Mouse (Mus musculus) layer of hippocampus, postnatal 25 days (tissue): ENCODE measurements at regions not wholly inside any gene's neighbourhood (a gene's known extent, or its start where the extent isn't known, plus 50 kb on each side); places are given as distances from the start of the nearest gene placed in this dataset.

Experiments used
- DNase-seq, 2 experiments: peaks; one replicate each; pipeline ENCODE4 v3.0.0; 2022; ENCODE audit warnings: mixed read lengths in 2 of 2, low spot score in 1 of 2; ENCODE audit errors: extremely low spot score in 1 of 2

- DNase-seq: no peak
Measured at GRCm38 (mm10) chr12:118439626-118440025, 138.4 kb upstream of the Sp4 start.

- no peak for DNase-seq
Measured at GRCm38 (mm10) chr12:118438882-118439281, 137.6 kb upstream of the Sp4 start.

- no peak for DNase-seq
Measured at GRCm38 (mm10) chr12:118432703-118433102, 131.5 kb upstream of the Sp4 start.

- no peak for DNase-seq
Measured at GRCm38 (mm10) chr12:118428384-118428783, 127.1 kb upstream of the Sp4 start.

DNA sequence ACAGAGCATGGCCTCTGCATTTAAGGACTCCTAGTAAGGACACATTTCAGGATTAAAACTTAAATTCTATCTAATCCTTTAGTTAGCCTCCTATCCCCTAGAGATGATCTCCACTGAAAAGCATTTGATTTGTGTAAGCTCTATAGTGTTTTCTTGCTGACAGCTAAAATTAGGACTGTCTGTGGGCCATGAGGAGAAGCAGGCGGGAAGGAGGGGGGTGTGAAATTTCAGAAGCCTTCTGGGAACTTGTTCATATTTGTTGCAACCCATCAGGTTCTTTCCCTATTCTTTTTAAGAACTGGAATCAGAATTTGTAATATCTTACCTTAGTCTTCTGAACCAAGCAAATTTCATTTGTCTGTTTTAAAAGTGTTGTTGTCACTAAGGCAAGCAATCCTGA, 114.7 kb upstream of the Sp4 start:
- DNase-seq: no peak

DNA sequence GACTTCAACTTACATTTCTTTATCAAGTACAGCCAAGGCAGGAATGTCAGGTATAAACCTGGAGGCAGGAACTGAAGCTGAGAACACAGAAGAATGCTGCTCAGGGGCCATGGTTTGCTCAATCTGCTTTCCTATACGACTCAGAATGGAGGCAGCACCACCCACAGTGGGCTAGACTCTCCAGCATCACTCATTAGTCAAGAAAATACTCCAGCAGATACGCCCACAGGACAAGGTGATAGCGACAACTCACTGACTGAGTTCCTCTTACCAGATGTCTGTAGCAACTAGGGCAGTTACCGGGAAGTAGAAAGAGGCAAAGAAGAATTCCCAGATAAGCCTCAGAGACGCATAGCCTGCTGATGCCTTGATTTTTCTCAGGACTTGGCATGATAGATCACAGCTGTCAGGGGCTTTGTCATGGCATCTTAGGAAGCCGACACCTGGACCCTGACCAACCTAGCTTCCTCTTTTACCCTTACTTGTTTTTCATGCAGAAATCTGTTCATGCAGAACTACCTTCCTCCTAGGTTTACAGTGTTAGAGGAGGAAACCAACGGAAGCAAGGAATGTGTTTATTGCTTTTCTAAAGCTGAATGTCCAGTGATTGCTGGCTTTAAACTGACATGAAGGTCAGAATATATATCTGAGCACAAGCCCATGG, 110.7 kb upstream of the Sp4 start:
- no peak for DNase-seq

GRCm38 (mm10) chr12:118410917-118411316, 109.7 kb upstream of the Sp4 start:
- DNase-seq: no peak

DNA sequence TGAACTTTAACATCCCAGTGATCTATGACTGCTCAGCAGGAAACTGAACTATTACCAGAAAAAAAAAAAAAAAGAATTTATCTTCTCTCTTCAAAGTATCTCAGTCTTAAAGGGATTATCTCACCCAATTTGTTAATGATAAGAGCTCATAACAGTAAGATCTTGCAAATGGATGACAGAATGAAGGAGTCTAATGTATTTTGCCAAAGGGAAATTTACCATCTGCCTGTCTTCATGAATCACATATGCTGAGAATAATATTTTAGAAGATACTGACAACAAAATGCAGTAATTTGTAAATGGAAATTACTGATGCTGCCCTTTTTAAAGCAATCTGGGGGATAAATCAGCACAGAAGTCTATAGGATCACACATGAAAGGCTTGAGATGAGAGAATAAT, 103.9 kb upstream of the Sp4 start:
- no peak for DNase-seq

- DNase-seq: no peak
Measured at GRCm38 (mm10) chr12:118404171-118404570, 102.9 kb upstream of the Sp4 start.

DNA sequence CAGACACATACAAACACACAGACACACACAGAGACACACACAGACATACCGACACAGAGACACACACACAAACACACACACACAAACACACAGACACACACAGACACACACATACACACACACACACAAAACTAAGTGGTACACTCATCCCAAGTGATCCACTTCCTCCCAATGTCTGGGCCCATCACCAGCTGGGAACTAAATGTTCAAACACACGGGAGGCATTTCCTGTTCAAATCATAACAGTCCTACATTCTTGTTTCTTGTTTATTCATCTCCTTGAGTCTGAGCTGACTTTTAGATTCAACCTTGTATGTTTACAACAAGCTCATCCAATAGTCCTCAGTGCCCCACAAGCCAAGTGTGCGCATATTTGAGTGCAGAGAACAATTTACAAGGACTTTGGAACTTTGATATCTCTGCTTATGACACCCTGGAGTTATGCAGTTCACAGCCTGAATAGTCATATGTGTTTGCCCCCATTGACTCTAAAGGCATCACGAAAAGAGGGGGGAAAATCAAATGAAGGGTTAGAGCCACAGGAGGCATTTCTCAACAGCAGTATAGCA, 102.4 kb upstream of the Sp4 start:
- no peak for DNase-seq

GRCm38 (mm10) chr12:118401377-118401776, 100.1 kb upstream of the Sp4 start:
- DNase-seq: no peak

DNA sequence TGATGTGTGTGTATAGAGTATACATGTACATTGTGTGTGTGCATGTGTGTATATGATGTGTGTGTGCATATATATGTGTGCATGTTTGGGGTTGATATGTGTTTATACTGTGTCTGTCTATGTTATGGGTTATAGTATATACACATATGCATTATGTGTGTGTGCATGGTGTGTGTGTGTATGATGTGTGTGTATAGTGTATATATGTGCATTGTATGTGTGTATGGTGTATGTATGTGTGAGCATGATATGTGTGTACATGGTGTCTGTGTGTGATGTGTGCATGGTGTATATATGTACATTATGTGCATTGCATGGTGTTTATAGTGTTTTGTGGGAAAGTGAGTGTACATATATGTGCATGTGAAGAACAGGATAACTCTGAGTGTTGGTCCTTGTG, 90.4 kb upstream of the Sp4 start:
- no peak for DNase-seq

DNA sequence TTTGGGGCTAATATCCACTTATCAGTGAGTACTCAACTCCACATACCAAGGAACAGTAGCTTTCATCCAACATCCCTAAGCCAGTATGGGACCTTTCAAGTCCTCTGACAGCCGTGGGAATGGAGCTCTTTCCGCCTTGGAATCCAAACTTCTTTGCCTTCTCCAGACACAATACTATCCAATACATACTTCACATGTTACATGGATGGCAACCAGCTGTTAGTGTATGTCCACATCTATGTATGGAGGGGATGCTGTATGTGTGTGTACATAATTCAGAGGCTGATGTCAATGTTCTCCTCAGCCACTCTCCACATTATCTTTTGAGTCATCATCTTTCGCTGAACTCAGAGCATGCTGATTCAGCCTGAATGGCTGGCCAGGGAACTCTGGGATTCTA, 79.8 kb upstream of the Sp4 start:
- no peak for DNase-seq

- DNase-seq: no peak
Measured at GRCm38 (mm10) chr12:118377898-118378297, 76.7 kb upstream of the Sp4 start.

- DNase-seq: no peak
Measured at GRCm38 (mm10) chr12:118376521-118377493, 75.6 kb upstream of the Sp4 start.

DNA sequence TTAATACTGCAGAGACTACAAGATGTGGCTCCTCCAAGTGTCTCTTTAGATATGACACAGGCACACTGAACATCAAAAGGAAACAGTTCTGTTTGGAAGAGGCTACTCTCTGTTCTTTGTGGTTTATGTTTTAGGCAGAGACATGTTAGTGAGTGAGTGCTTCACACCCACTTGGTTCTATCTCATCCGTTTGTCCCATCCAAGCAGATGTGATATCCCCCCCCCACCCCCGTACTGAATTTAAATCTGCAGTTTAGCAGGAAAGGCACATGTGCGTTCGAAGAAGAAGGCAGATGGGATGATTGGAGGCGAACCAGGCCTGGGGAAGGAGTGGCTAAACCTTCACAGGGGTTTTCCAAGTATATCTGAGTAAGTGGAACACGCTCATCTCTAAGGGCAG, 72.0 kb upstream of the Sp4 start:
- no peak for DNase-seq

GRCm38 (mm10) chr12:118371905-118372304, 70.7 kb upstream of the Sp4 start:
- no peak for DNase-seq

DNA sequence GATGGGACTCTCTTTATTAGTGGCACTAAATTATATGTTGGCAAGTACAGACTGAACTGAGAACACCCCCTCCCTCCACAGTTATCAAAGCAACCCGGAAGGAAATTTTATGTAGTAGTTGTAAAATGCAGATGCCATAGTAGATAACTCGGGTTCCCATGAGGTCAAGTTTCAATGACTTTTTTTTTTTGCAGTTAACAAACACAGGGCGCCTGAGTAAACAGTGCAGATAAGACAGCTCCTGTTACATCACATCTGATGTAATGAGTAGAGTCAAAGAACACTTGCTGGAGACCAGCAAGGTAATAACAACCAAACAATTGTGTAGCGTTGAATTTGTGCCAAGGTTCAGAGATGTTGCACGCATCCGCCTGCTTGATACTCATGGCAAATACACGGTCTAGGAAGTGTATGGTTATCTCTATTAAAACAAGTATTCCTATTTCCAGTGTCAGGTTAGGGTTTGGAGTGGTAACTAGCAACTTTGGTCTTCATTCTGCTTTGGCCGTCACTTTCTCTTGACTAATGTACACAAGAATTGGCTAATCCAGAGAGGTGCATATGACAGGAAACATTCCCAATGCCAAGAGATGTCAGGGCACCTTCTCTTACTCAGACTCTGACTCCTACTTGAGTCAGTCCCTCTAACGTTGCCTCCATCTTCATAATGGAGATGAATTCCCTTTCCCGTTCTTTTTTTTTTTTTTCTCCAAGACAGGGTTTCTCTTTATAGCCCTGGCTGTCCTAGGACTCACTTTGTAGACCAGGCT, 66.3 kb upstream of the Sp4 start:
- no peak for DNase-seq

DNA sequence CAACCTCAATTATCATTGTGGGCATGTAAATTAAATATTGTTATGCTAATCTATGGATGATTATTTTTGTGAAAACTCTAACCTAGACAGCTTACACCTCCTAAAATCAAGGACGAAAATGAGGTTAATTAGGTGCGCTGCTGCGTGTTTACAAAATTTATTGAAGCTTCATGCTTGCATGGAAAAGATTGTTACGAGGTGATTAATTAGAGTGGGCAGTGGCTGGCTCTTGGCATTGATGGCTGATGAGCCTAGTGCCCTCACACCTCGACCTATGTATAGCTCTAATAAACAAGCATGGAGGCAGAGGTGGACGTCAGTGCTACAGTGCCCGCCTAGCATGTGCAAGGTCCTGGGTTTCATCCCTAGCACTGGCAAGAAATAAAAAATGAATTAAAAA, 51.6 kb upstream of the Sp4 start:
- DNase-seq: no peak

DNA sequence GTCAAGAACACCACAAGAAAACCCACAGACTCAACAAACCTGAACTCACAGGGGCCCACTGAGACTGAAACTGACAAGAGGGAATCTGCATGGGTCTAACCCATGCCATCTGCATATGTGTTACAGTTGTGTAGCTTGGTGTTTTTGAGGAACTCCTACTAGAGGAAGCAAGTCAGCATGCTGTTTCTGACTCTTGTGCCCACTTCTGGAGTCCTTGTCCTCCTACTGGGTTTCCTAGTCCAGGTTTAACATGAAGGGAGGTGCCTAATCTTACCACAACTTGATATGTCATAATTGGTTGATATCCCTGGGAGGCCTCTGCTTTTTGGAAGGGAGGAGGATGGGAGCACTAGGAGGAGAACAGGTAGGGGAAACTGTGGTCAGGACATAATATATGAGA, 50.2 kb upstream of the Sp4 start:
- DNase-seq: no peak
